Mouse (Mus musculus): Measurements from ENCODE around the gene Slc29a3. TPM values are rescaled to one million over a fixed set of nuclear protein-coding genes. Genes with fewer than 3 reads are reported as not detected.

The Slc29a3 gene
- total RNA-seq, 4 experiments from 2014 or later = 41.8 to 74.3 (median 57.3) TPM

Other genes with a start within 250 kb of the Slc29a3 start
- gene Cdh23, start 56.3 kb downstream of the Slc29a3 start, total RNA-seq (2022) = 1 to 10 TPM; 1.4 to 3.1 (median 2.1) TPM
- gene Unc5b, start 78.8 kb upstream of the Slc29a3 start, total RNA-seq (2022) = 1 to 10 TPM; 3.9 to 7.9 (median 6.1) TPM

Data from adrenal gland, adult 8-10 months (tissue).